Mouse (Mus musculus) G1E (cell line): Measurements from ENCODE around the gene Cwc27.

ENCODE experiments used
- CTCF ChIP-seq: IDR thresholded peaks from 2 replicates; pipeline ENCODE4 v1.5.1; 2012; ENCODE audit warnings: low read depth, low read length, inconsistent platforms, mixed read lengths
- GATA1 ChIP-seq: IDR thresholded peaks from 2 replicates; pipeline ENCODE4 v1.6.1; 2012; ENCODE audit warnings: borderline replicate concordance, low read length, inconsistent platforms, mixed read lengths
- POLR2AphosphoS5 ChIP-seq: IDR thresholded peaks from 2 replicates; pipeline ENCODE4 v1.6.1; 2012; ENCODE audit warnings: low read depth, low read length, inconsistent platforms; ENCODE audit not compliant: insufficient replicate concordance
- TAL1 ChIP-seq: conservative IDR thresholded peaks from 2 replicates; pipeline ENCODE4 v1.6.1; 2012; ENCODE audit warnings: low read depth, low read length, inconsistent platforms, mixed read lengths

GRCm38 (mm10) chr13:104615111-104615510, 201.8 kb downstream of the Cwc27 start:
- TF ChIP-seq CTCF (no peak), GATA1 (no peak), POLR2AphosphoS5 (no peak), TAL1 (no peak)
